Mouse (Mus musculus): ENCODE data around the gene Eif4g3.
A peak's percentile ranks its signal among the peaks of the same experiment; 100 is the strongest.

The Eif4g3 gene

GRCm38 (mm10) chr4:138101795-138102194 is 109.0 kb downstream of the Eif4g3 start:
- DNase-seq (ENCODE audit: low spot score in 2 of 2): no peak

GRCm38 (mm10) chr4:138102413-138102812 is 109.6 kb downstream of the Eif4g3 start:
- no peak for DNase-seq (ENCODE audit: low spot score in 2 of 2)

- no peak for DNase-seq (ENCODE audit: low spot score in 2 of 2)
Measured at GRCm38 (mm10) chr4:138104967-138105366, 112.1 kb downstream of the Eif4g3 start.

- DNase-seq (ENCODE audit: low spot score in 2 of 2): peak; percentile 25 to 45
Measured at GRCm38 (mm10) chr4:138107441-138108409, 114.9 kb downstream of the Eif4g3 start.

- no peak for DNase-seq (ENCODE audit: low spot score in 2 of 2)
Measured at GRCm38 (mm10) chr4:138108541-138108940, 115.7 kb downstream of the Eif4g3 start.

- no peak for DNase-seq (ENCODE audit: low spot score in 2 of 2)
Measured at GRCm38 (mm10) chr4:138109332-138109731, 116.5 kb downstream of the Eif4g3 start.

- DNase-seq (ENCODE audit: low spot score in 2 of 2): no peak
Measured at GRCm38 (mm10) chr4:138111858-138112257, 119.0 kb downstream of the Eif4g3 start.

GRCm38 (mm10) chr4:138119740-138120139 is 126.9 kb downstream of the Eif4g3 start:
- no peak for DNase-seq (ENCODE audit: low spot score in 2 of 2)

- DNase-seq (ENCODE audit: low spot score in 2 of 2): no peak
Measured at GRCm38 (mm10) chr4:138124046-138124445, 131.2 kb downstream of the Eif4g3 start.

- DNase-seq (ENCODE audit: low spot score in 2 of 2): no peak
Measured at GRCm38 (mm10) chr4:138127371-138127770, 134.5 kb downstream of the Eif4g3 start.

- DNase-seq (ENCODE audit: low spot score in 2 of 2): no peak
Measured at GRCm38 (mm10) chr4:138127781-138128180, 135.0 kb downstream of the Eif4g3 start.

- DNase-seq (ENCODE audit: low spot score in 2 of 2): no peak
Measured at GRCm38 (mm10) chr4:138130149-138130548, 137.3 kb downstream of the Eif4g3 start.

- DNase-seq (ENCODE audit: low spot score in 2 of 2): no peak
Measured at GRCm38 (mm10) chr4:138131226-138131625, 138.4 kb downstream of the Eif4g3 start.

- DNase-seq (ENCODE audit: low spot score in 2 of 2): no peak
Measured at GRCm38 (mm10) chr4:138131716-138132115, 138.9 kb downstream of the Eif4g3 start.

- no peak for DNase-seq (ENCODE audit: low spot score in 2 of 2)
Measured at GRCm38 (mm10) chr4:138133360-138133759, 140.5 kb downstream of the Eif4g3 start.

GRCm38 (mm10) chr4:138137336-138137735 is 144.5 kb downstream of the Eif4g3 start:
- no peak for DNase-seq (ENCODE audit: low spot score in 2 of 2)

- DNase-seq (ENCODE audit: low spot score in 2 of 2): no peak
Measured at GRCm38 (mm10) chr4:138137804-138138203, 145.0 kb downstream of the Eif4g3 start.

- no peak for DNase-seq (ENCODE audit: low spot score in 2 of 2)
Measured at GRCm38 (mm10) chr4:138138219-138138618, 145.4 kb downstream of the Eif4g3 start.

GRCm38 (mm10) chr4:138141358-138141757 is 148.5 kb downstream of the Eif4g3 start:
- no peak for DNase-seq (ENCODE audit: low spot score in 2 of 2)

- DNase-seq (ENCODE audit: low spot score in 2 of 2): no peak
Measured at GRCm38 (mm10) chr4:138147176-138147575, 154.4 kb downstream of the Eif4g3 start.

GRCm38 (mm10) chr4:138149977-138150376 is 157.2 kb downstream of the Eif4g3 start:
- no peak for DNase-seq (ENCODE audit: low spot score in 2 of 2)

- DNase-seq (ENCODE audit: low spot score in 2 of 2): no peak
Measured at GRCm38 (mm10) chr4:138151226-138151625, 158.4 kb downstream of the Eif4g3 start.

- peak; percentile 36 to 75 for DNase-seq (ENCODE audit: low spot score in 2 of 2)
Measured at GRCm38 (mm10) chr4:138153980-138154379, 161.2 kb downstream of the Eif4g3 start.

Measured in spleen, postnatal 10 days (tissue).